Mouse (Mus musculus) forebrain, embryonic 13.5 days (tissue): ENCODE measurements around the gene Dock4. TPM values are rescaled to one million over a fixed set of nuclear protein-coding genes. Genes with fewer than 3 reads are reported as not detected.

Source experiments
- ATAC-seq: fragments of 200-750 bp; cut with Nextera tagmentation; 2 replicates; pipeline ENCODE4 v1.8.0; 2017
- H3K27ac ChIP-seq: fragments of 300-500 bp; sonication (generic); 2 replicates; pipeline ENCODE4 v1.5.1; 2015; ENCODE audit warnings: inconsistent platforms, mild to moderate bottlenecking, moderate library complexity
- H3K27me3 ChIP-seq: fragments of 300-500 bp; sonication (generic); 2 replicates; pipeline ENCODE4 v1.6.1; 2015; ENCODE audit warnings: mild to moderate bottlenecking, inconsistent platforms
- H3K36me3 ChIP-seq: fragments of 300-500 bp; sonication (generic); 2 replicates; pipeline ENCODE4 v1.6.1; 2015; ENCODE audit warnings: mild to moderate bottlenecking, inconsistent platforms; ENCODE audit not compliant: poor library complexity, severe bottlenecking
- H3K4me1 ChIP-seq: fragments of 300-500 bp; sonication (generic); 2 replicates; pipeline ENCODE4 v1.6.1; 2015; ENCODE audit warnings: inconsistent platforms
- H3K4me2 ChIP-seq: fragments of 300-500 bp; sonication (generic); 2 replicates; pipeline ENCODE4 v1.6.1; 2015; ENCODE audit warnings: inconsistent platforms, mild to moderate bottlenecking, moderate library complexity
- H3K4me3 ChIP-seq: fragments of 300-500 bp; sonication (generic); 2 replicates; pipeline ENCODE4 v1.5.1; 2015; ENCODE audit warnings: mild to moderate bottlenecking, inconsistent platforms
- H3K9ac ChIP-seq: fragments of 300-500 bp; sonication (generic); 2 replicates; pipeline ENCODE4 v1.6.1; 2015; ENCODE audit warnings: mild to moderate bottlenecking, inconsistent platforms
- H3K9me3 ChIP-seq: fragments of 300-500 bp; sonication (generic); replicated peaks from 2 replicates; pipeline ENCODE4 v1.6.1; 2016; ENCODE audit warnings: inconsistent platforms
- WGBS: fragments of 180-500 bp; shearing (Covaris S2); methylation state at CpG from one replicate; pipeline ENCODE4 v1.1.7; 2015; 5-methylcytosine and 5-hydroxymethylcytosine counted together
- polyA plus RNA-seq: library from polyadenylated mRNA; unstranded; fragments of >200 nt; fragmentation: Nextera tagmentation; extraction: Ambion mirVana; gene quantifications from 2 replicates; pipeline ENCODE4 v1.2.1, GENCODE M21; 2015

Dock4 gene
- polyA plus RNA-seq, 1 experiment from 2014 or later: 24.5 TPM

DNA sequence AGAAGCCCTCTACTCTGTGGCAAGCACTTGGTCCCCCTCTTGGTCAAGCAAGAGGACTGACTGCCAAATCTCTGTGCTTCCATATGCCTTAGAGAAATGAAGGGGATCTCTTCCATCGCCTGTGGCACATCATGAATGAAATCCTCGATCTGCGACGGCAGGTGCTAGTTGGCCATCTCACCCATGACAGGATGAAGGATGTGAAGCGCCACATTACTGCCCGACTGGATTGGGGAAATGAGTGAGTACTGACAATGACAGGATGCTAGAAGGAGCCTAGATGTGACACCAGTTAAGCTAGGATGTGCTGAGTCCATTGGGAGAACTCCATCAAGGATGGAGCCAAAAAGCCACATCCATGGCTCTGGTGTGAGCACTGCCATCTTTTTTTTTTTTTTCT lies 190.2 kb downstream of the Dock4 start:
- Histone ChIP-seq H3K9me3 (no peaks in the 10 kb centered on the region), H3K27me3 (no peaks in the 10 kb centered on the region), H3K36me3 (peaks cover 4% of the 10 kb centered on the region; the same call in 1 of the 2 replicates), H3K9ac (no peak overlapping the region), H3K27ac (no peak overlapping the region), H3K4me3 (no peak overlapping the region), H3K4me1 (no peaks in the 10 kb centered on the region), H3K4me2 (no peak overlapping the region)
- WGBS: 96% methylated on average over 6 of the region's 6 CpGs
- no peak for ATAC-seq

DNA sequence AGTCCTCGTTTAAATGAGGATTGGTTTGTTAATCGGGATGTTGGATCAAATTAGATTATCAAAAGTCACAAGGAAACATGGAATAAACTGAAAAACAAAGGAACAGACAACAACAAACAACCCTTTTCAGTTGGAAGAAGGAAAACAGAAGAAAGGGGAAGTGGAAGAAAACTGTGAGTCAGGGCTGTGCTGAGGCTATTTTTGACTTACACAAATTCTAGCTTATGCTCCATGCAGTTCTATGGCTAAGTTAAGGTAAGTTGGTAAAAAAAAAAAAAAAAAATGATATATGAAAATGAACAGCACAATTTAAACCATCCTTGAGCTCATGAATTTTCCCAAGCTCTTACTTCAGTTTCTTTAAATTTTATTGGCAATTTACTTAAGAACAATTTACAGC lies 191.7 kb downstream of the Dock4 start:
- Histone ChIP-seq H3K9me3 (no peaks in the 10 kb centered on the region), H3K36me3 (peaks cover 7% of the 10 kb centered on the region; the same call in 1 of the 2 replicates), H3K27me3 (no peaks in the 10 kb centered on the region), H3K27ac (no peak overlapping the region), H3K4me1 (no peaks in the 10 kb centered on the region), H3K4me3 (no peak overlapping the region), H3K4me2 (no peak overlapping the region), H3K9ac (no peak overlapping the region)
- no peak for ATAC-seq
- WGBS: 93% methylated on average over 2 of the region's 2 CpGs

GRCm38 (mm10) chr12:40645869-40646268 lies 200.1 kb downstream of the Dock4 start:
- Histone ChIP-seq H3K27ac (no peak overlapping the region), H3K9ac (no peak overlapping the region), H3K4me3 (no peak overlapping the region), H3K4me2 (no peak overlapping the region), H3K36me3 (0 out of 2 replicates have a peak, but pooled peaks cover 3% of the 10 kb centered on the region), H3K9me3 (no peaks in the 10 kb centered on the region), H3K4me1 (no peaks in the 10 kb centered on the region), H3K27me3 (no peaks in the 10 kb centered on the region)
- 80% methylated on average over 6 of the region's 6 CpGs for WGBS
- no peak for ATAC-seq

DNA sequence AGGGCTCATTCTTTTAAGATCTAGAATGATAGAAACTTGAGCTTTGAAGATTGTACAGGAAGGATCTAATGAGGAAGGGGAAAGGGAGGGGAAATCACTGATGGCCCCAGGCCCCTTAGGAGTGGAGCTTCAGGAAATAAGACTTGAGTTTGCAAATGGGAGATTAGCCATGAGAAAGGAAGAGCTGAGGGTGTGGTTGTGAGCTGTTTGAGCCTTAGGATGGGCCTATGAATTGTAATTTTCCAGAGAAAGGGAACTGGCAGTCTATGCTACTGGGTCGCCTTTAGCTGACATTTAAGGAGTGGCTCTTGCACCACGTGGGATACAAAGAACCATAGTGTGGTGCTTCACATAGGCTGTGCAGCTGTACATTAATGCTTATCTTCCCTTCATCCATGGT lies 208.6 kb downstream of the Dock4 start:
- no peak for ATAC-seq
- no peak overlapping the region for H3K4me2 ChIP-seq
- no peaks in the 10 kb centered on the region for H3K9me3 ChIP-seq
- no peak overlapping the region for H3K9ac ChIP-seq
- H3K4me1 ChIP-seq: 0 out of 2 replicates have a peak, but pooled peaks cover 4% of the 10 kb centered on the region
- 82% methylated on average over 2 of the region's 2 CpGs for WGBS
- no peak overlapping the region for H3K27ac ChIP-seq
- no peaks in the 10 kb centered on the region for H3K36me3 ChIP-seq
- H3K27me3 ChIP-seq: no peaks in the 10 kb centered on the region
- H3K4me3 ChIP-seq: no peak overlapping the region

DNA sequence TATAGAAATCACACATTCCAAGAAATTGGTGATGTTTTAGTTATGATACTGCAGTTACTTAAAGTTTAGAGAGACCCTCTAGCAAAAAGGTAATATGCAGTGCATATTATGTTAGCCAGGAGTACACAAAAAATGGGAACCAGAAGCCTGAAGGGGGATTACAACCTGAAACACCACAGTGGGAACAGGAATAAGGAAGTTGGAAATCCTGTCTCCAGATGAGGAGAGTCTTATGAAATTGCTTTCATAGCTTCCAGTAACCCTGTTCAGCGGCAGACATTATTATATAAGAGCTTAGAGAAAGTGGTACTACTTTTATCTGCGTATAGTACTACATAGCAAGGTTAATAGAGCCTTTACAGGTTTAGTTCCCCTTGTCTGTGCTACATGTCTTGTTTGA lies 210.1 kb downstream of the Dock4 start:
- 94% methylated on average over 2 of the region's 2 CpGs for WGBS
- Histone ChIP-seq H3K36me3 (no peaks in the 10 kb centered on the region), H3K9me3 (no peaks in the 10 kb centered on the region), H3K9ac (no peak overlapping the region), H3K4me2 (no peak overlapping the region), H3K27me3 (no peaks in the 10 kb centered on the region), H3K4me1 (0 out of 2 replicates have a peak, but pooled peaks cover 4% of the 10 kb centered on the region), H3K27ac (no peak overlapping the region), H3K4me3 (no peak overlapping the region)
- no peak for ATAC-seq

DNA sequence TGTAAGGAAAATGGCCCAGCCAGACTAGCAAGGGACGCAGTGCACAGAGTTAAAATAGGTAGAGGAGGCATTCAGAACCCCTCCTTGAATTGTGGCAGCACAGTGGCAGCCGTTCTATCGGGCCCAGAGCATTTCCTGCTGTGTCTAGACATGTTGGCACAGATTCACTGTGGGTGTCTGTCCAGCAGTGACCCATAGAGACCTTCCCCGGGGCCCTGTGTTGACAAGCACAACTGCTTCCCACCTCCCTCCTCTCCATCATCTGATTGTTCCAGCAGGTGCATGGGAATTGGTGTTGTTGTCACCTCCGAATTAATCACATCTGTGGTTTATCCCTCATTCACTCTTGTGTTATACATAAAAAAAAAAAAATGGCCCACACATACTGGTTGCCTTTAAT lies 210.7 kb downstream of the Dock4 start:
- 62% methylated on average over 5 of the region's 5 CpGs for WGBS
- H3K27ac ChIP-seq: no peak overlapping the region
- 0 out of 2 replicates have a peak, but pooled peaks cover 4% of the 10 kb centered on the region for H3K4me1 ChIP-seq
- H3K27me3 ChIP-seq: no peaks in the 10 kb centered on the region
- no peak overlapping the region for H3K4me2 ChIP-seq
- no peaks in the 10 kb centered on the region for H3K36me3 ChIP-seq
- H3K4me3 ChIP-seq: no peak overlapping the region
- H3K9ac ChIP-seq: no peak overlapping the region
- H3K9me3 ChIP-seq: no peaks in the 10 kb centered on the region
- ATAC-seq: no peak

- Histone ChIP-seq H3K4me2 (no peak overlapping the region), H3K9ac (no peak overlapping the region), H3K4me1 (0 out of 2 replicates have a peak, but pooled peaks cover 4% of the 10 kb centered on the region), H3K9me3 (no peaks in the 10 kb centered on the region), H3K4me3 (no peak overlapping the region), H3K27ac (no peak overlapping the region), H3K27me3 (no peaks in the 10 kb centered on the region), H3K36me3 (no peaks in the 10 kb centered on the region)
- ATAC-seq: no peak
- WGBS: 50% methylated on average over 4 of the region's 4 CpGs
Observed at GRCm38 (mm10) chr12:40657229-40657885, 211.6 kb downstream of the Dock4 start.

- Histone ChIP-seq H3K4me2 (no peak overlapping the region), H3K36me3 (no peaks in the 10 kb centered on the region), H3K27ac (no peak overlapping the region), H3K9ac (no peak overlapping the region), H3K9me3 (no peaks in the 10 kb centered on the region), H3K4me1 (0 out of 2 replicates have a peak, but pooled peaks cover 4% of the 10 kb centered on the region), H3K27me3 (no peaks in the 10 kb centered on the region), H3K4me3 (no peak overlapping the region)
- ATAC-seq: no peak
- 77% methylated on average over 6 of the region's 6 CpGs for WGBS
Observed at GRCm38 (mm10) chr12:40659689-40660088, 213.9 kb downstream of the Dock4 start.

DNA sequence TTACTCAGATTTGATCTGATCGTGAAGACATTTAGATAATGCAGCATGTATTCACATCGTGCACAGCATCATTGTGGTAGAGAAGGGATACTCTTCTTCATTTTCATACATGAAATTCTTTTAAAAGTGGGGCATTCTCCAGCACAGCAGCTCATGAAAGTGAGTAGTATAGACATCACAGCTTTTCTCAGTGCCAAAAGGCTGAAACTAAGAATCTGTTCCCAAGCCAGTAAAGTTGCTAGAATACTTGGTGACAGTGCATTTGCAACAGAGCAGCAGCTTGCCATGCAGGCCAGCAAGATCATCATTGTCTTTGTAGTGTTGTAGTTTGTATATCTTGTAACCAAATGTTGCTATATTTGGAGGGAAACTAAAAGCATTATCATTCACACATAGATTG lies 223.7 kb downstream of the Dock4 start:
- WGBS: 91% methylated on average over 2 of the region's 2 CpGs
- no peak for ATAC-seq
- H3K4me1 ChIP-seq: no peaks in the 10 kb centered on the region

DNA sequence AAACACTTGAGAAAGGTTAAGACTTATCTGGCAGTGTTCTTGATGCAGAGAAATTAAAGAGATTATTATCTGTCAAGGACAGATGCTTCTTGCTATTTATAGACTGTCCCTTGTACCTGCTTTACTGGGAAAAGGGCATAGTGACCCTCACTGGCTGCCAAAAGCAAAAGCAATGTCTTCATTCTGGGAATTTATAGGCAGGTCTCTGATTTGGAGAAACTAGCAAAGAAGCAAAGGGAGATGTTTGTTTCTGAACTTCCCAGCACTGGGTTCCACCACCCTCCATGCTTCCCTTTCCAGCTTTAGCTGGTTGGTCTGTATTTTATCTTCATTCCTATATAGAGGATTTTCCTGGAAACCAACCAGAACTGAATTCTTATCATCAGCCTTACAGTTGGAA lies 225.0 kb downstream of the Dock4 start:
- Histone ChIP-seq H3K9me3 (no peaks in the 10 kb centered on the region), H3K27me3 (no peaks in the 10 kb centered on the region), H3K36me3 (no peaks in the 10 kb centered on the region), H3K9ac (no peak overlapping the region), H3K4me3 (no peak overlapping the region), H3K27ac (no peak overlapping the region), H3K4me1 (no peaks in the 10 kb centered on the region), H3K4me2 (no peak overlapping the region)
- no peak for ATAC-seq

More for the DNA sequence above, 223.7 kb downstream of the Dock4 start:
- H3K9ac ChIP-seq: no peak overlapping the region
- no peaks in the 10 kb centered on the region for H3K27me3 ChIP-seq
- H3K36me3 ChIP-seq: no peaks in the 10 kb centered on the region
- H3K4me2 ChIP-seq: no peak overlapping the region
- no peak overlapping the region for H3K27ac ChIP-seq
- no peaks in the 10 kb centered on the region for H3K9me3 ChIP-seq
- no peak overlapping the region for H3K4me3 ChIP-seq

- no peaks in the 10 kb centered on the region for H3K27me3 ChIP-seq
- 80% methylated on average over 4 of the region's 4 CpGs for WGBS
- no peak for ATAC-seq
- H3K4me2 ChIP-seq: no peak overlapping the region
- H3K4me3 ChIP-seq: no peak overlapping the region
- H3K27ac ChIP-seq: no peak overlapping the region
- peaks cover 6% of the 10 kb centered on the region; the same call in 1 of the 2 replicates for H3K4me1 ChIP-seq
- no peak overlapping the region for H3K9ac ChIP-seq
- no peaks in the 10 kb centered on the region for H3K9me3 ChIP-seq
- H3K36me3 ChIP-seq: 0 out of 2 replicates have a peak, but pooled peaks cover 3% of the 10 kb centered on the region
Observed at GRCm38 (mm10) chr12:40679713-40680112, 234.0 kb downstream of the Dock4 start.

DNA sequence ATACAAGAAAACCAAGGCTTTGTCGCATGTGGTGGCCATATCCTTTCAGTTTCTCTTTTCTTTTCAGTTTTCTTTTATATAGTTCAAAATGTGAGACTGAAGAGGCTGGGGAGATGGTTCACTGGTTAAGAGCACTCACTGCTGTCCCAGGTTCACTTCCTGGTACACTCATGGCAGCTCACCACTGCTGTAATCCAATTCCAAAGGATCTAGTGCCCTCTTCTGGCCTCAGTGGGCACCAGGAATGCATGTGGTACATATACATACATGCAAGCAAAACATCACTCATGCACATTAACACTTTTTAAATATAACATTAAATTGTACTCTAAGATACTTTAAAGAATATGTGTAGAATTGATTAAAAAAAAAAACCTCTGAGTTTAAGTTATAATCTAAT lies 234.8 kb downstream of the Dock4 start:
- WGBS: 85% methylated on average over 1 of the region's 1 CpGs
- Histone ChIP-seq H3K9me3 (no peaks in the 10 kb centered on the region), H3K4me1 (peaks cover 6% of the 10 kb centered on the region; the same call in 1 of the 2 replicates), H3K4me2 (no peak overlapping the region), H3K4me3 (no peak overlapping the region), H3K36me3 (0 out of 2 replicates have a peak, but pooled peaks cover 3% of the 10 kb centered on the region), H3K27me3 (no peaks in the 10 kb centered on the region), H3K27ac (no peak overlapping the region), H3K9ac (no peak overlapping the region)
- ATAC-seq: no peak

GRCm38 (mm10) chr12:40691444-40691843 lies 245.7 kb downstream of the Dock4 start:
- Histone ChIP-seq H3K27ac (no peak overlapping the region), H3K36me3 (no peaks in the 10 kb centered on the region), H3K4me3 (no peak overlapping the region), H3K4me2 (no peak overlapping the region), H3K9ac (no peak overlapping the region), H3K4me1 (0 out of 2 replicates have a peak, but pooled peaks cover 4% of the 10 kb centered on the region), H3K9me3 (no peaks in the 10 kb centered on the region), H3K27me3 (no peaks in the 10 kb centered on the region)
- WGBS: 68% methylated on average over 4 of the region's 4 CpGs
- no peak for ATAC-seq
